Mouse (Mus musculus) limb, embryonic 14.5 days (tissue): ENCODE data around the gene Pbld1. TPM values are rescaled to one million over a fixed set of nuclear protein-coding genes. Genes with fewer than 3 reads are reported as not detected.

ENCODE experiments used
- ATAC-seq: fragments of 200-750 bp; cut with Nextera tagmentation; 2 replicates; pipeline ENCODE4 v1.8.0; 2017; ENCODE audit warnings: low read depth, moderate number of reproducible peaks, moderate TSS enrichment; ENCODE audit not compliant: low FRiP score
- DNase-seq: peaks from one replicate; pipeline ENCODE4 v3.0.0-alpha.2; 2015; ENCODE audit warnings: low spot score
- H3K27ac ChIP-seq: fragments of 300-500 bp; sonication (generic); replicated peaks from 2 replicates; pipeline ENCODE4 v1.5.1; 2014; ENCODE audit warnings: low read depth, mild to moderate bottlenecking, low read length, moderate library complexity, mixed read lengths
- H3K27me3 ChIP-seq: fragments of 300-500 bp; sonication (generic); 2 replicates; pipeline ENCODE4 v1.6.1; 2014; ENCODE audit warnings: low read length, mixed read lengths; ENCODE audit not compliant: control insufficient read depth, insufficient read depth
- H3K36me3 ChIP-seq: fragments of 300-500 bp; sonication (generic); 2 replicates; pipeline ENCODE4 v1.6.1; 2014; ENCODE audit warnings: mild to moderate bottlenecking, low read length, moderate library complexity, mixed read lengths; ENCODE audit not compliant: control insufficient read depth, insufficient read depth
- H3K4me1 ChIP-seq: fragments of 300-500 bp; sonication (generic); 2 replicates; pipeline ENCODE4 v1.6.1; 2014; ENCODE audit warnings: antibody characterized with exemption, low read length, mixed read lengths; ENCODE audit not compliant: control insufficient read depth, insufficient read depth
- H3K4me2 ChIP-seq: fragments of 300-500 bp; sonication (generic); replicated peaks from 2 replicates; pipeline ENCODE4 v1.6.1; 2014; ENCODE audit warnings: low read depth, mild to moderate bottlenecking, low read length, moderate library complexity; ENCODE audit not compliant: severe bottlenecking
- H3K4me3 ChIP-seq: fragments of 300-500 bp; sonication (generic); replicated peaks from 2 replicates; pipeline ENCODE4 v1.5.1; 2014; ENCODE audit warnings: low read length
- H3K9ac ChIP-seq: fragments of 300-500 bp; sonication (generic); 2 replicates; pipeline ENCODE4 v1.6.1; 2014; ENCODE audit warnings: mild to moderate bottlenecking, low read depth, low read length, moderate library complexity; ENCODE audit not compliant: severe bottlenecking
- H3K9me3 ChIP-seq: fragments of 300-500 bp; sonication (generic); 2 replicates; pipeline ENCODE4 v1.6.1; 2016; ENCODE audit warnings: low read length; ENCODE audit not compliant: control insufficient read depth
- POLR2A ChIP-seq: fragments of 200-500 bp; IDR thresholded peaks from 2 replicates; pipeline ENCODE4 v1.8.0; 2012; ENCODE audit warnings: inconsistent platforms, mild to moderate bottlenecking, moderate library complexity, borderline replicate concordance; ENCODE audit not compliant: insufficient read depth, insufficient read length; ENCODE audit errors: extremely low read depth
- WGBS: fragments of 180-500 bp; shearing (Covaris S2); extraction: QIAGEN DNeasy Blood & Tissue Kit; methylation state at CpG from one replicate; pipeline ENCODE4 v1.1.7; 2014; 5-methylcytosine and 5-hydroxymethylcytosine counted together
- polyA plus RNA-seq, 2 experiments: library from polyadenylated mRNA; depleted of rRNA in 1 of 2; stranded (reverse) in 1 of 2; unstranded in 1 of 2; fragments of >200 nt; fragmentation: Nextera tagmentation in 1 of 2; extraction: Ambion mirVana in 1 of 2; gene quantifications; 2 replicates each; pipeline versions ENCODE4 v1.2.1 to v1.2.3; 2012 to 2014

Gene Pbld1
- polyA plus RNA-seq, 2 experiments, result 0.23 to 0.78 TPM

DNA sequence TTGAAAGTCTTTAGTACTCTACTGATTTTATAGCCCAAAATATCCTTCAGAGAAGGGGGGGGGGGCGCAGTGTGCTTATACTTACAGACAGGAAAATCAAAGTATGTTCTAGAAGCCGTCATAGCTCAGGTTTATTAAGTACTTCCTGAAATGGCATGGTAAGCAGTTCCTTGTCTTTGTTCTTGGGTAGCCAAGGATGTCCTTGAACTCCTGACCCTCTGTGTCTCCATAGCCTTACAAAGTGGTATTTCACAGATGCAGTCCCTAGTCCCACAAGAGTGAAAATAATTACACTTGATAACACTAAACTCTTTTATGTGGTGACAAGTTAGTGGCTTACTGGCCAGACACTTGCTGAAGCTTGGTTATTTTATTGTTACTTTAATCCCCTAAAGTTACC is 34.9 kb upstream of the Pbld1 start:
- no peak for DNase-seq
- H3K36me3 ChIP-seq, result no peaks in the 10 kb centered on the region
- H3K4me1 ChIP-seq, result peaks cover 23% of the 10 kb centered on the region
- no peaks in the 10 kb centered on the region for H3K27me3 ChIP-seq
- TF ChIP-seq POLR2A, result no peak
- H3K9me3 ChIP-seq, result no peaks in the 10 kb centered on the region
- peak overlapping the region; percentile 100 for H3K27ac ChIP-seq
- WGBS, result 30% methylated on average over 2 of the region's 2 CpGs
- peak overlapping the region; percentile 100; the same call in 1 of the 2 replicates for H3K9ac ChIP-seq
- peak overlapping the region; percentile 94 for H3K4me3 ChIP-seq
- ATAC-seq, result no peak
- H3K4me2 ChIP-seq, result peak overlapping the region; percentile 67

DNA sequence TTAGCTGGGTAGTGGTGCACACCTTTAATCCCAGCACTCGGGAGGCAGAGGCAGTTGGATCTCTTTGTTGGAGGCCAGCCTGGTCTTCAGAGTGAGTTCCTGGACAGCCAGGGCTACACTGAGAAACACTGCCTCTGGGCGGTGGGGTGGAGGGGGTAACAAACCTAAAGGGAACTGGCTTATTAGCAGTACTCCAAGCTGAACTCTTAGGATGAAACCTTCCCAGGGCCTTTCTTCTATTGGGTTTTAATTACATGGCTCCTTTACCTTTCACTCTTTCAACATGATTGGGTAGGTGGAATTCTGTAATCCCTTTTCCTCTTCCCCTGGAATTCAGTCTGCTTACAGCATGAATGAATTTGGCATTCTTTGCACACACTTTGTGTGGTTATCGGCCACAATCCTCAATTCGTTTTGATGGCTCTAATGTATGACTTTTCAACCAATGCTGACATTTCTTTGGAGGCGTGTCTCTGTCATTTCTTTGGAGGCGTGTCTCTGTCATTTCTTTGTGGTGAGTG is 34.4 kb upstream of the Pbld1 start:
- peak overlapping the region; percentile 67; the same call in 1 of the 2 replicates for H3K4me2 ChIP-seq
- no peak overlapping the region for H3K4me3 ChIP-seq
- 47% methylated on average over 6 of the region's 6 CpGs for WGBS
- H3K27ac ChIP-seq, result peak overlapping the region; percentile 100
- no peak for TF ChIP-seq POLR2A
- H3K9me3 ChIP-seq, result no peaks in the 10 kb centered on the region
- H3K4me1 ChIP-seq, result peaks cover 23% of the 10 kb centered on the region
- H3K9ac ChIP-seq, result no peak overlapping the region
- DNase-seq (peak; percentile 5), ATAC-seq (no peak)
- H3K36me3 ChIP-seq, result no peaks in the 10 kb centered on the region
- no peaks in the 10 kb centered on the region for H3K27me3 ChIP-seq

DNA sequence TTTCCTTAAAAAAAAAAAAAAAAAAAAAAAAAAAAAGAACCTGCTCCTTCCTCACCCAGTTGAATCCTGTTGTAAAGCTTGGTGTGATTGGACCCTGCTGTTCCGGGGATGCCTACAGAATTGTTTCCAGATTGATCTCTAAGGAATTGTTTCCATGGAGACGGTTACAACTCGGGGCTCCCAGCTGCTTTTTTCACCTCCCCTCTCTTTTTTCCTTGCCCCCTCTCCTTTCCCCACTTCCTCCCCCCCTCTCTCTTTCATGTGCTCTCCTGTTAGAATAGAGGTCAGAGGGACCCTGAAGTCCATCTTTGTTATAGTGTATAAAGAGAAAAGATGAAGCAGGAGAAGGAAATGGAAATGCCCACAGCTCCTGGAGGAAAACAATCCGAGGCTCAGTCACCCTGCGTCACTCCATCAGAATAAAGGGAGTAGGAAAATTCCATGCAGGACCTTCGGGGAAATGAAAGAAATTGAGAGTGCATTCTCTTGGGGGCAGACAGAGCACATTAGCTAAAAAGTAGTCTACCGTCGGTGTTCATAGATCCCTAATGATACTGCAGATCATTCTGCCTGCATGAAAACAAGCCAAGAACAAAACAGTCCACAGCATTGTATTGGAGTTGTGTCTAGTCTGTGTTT is 33.7 kb upstream of the Pbld1 start:
- no peak for TF ChIP-seq POLR2A
- Histone ChIP-seq H3K9me3 (no peaks in the 10 kb centered on the region), H3K36me3 (no peaks in the 10 kb centered on the region), H3K27ac (no peak overlapping the region), H3K9ac (no peak overlapping the region), H3K4me3 (no peak overlapping the region), H3K27me3 (no peaks in the 10 kb centered on the region), H3K4me2 (no peak overlapping the region), H3K4me1 (peaks cover 20% of the 10 kb centered on the region)
- ATAC-seq (no peak), DNase-seq (peak; percentile 54)
- WGBS, result 25% methylated on average over 8 of the region's 8 CpGs

DNA sequence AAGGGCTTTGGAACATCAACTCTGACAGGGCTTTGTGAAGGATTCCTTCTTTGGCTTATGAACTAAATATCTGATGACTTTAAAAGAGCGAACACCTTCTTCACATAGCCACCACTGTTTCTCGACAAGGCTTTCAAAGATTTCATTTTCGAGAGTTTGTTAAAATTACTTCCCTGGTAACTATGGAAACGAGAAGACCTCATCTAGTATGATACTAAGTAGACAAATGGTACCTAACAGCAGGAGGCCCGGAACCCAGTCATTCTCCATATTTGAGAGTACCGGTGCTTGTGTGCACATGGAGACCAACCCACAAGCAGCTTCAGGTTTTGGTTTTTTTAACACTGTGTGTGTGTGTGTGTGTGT is 33.2 kb upstream of the Pbld1 start:
- Histone ChIP-seq H3K27me3 (no peaks in the 10 kb centered on the region), H3K4me3 (no peak overlapping the region), H3K9ac (no peak overlapping the region), H3K27ac (no peak overlapping the region), H3K4me2 (no peak overlapping the region), H3K9me3 (no peaks in the 10 kb centered on the region), H3K4me1 (peaks cover 15% of the 10 kb centered on the region), H3K36me3 (no peaks in the 10 kb centered on the region)
- ATAC-seq, result no peak
- no peak for TF ChIP-seq POLR2A
- DNase-seq, result no peak
- WGBS, result 87% methylated on average over 6 of the region's 6 CpGs

DNA sequence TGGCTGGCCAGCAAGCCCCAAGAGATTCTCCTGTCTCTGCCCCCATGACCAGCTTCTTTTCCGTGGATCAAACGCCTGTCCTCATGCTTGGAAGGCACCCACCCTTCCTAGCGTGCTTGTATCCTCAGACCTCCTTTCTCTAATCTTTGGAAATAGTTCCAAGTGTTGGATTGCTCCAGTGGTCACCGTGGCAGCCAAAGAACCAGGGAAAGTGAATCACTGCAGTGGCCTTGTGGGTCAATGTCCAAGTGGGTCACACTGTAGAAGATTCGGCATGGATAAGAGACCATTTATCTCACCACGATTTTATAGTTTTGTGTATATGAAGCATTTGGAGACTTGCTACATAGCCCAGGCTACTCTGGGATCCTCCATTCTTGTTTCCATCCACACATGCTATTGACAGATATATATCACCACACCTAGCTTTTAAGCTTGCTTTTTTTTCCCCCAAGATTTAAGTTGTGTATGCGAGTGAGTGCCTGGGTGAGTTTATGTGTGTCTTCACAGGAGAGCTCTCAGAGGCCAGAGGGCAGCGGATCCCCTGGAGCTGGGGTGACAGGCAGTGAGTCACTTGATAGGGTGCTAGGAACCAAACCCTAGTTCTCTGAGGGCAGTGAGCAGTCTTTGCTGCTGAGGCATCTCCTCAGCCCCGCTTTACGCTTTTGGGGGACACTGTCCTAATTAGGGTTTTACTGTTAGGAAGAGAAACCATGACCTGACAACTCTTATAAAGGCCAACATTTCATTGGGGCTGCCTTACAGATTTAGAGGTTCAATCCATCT is 32.4 kb upstream of the Pbld1 start:
- H3K9ac ChIP-seq, result no peak overlapping the region
- peaks cover 11% of the 10 kb centered on the region for H3K4me1 ChIP-seq
- no peaks in the 10 kb centered on the region for H3K9me3 ChIP-seq
- WGBS, result 92% methylated on average over 10 of the region's 10 CpGs
- DNase-seq, result no peak
- ATAC-seq, result no peak
- no peak overlapping the region for H3K27ac ChIP-seq
- H3K36me3 ChIP-seq, result no peaks in the 10 kb centered on the region
- no peak for TF ChIP-seq POLR2A
- H3K4me3 ChIP-seq, result no peak overlapping the region
- no peak overlapping the region for H3K4me2 ChIP-seq
- H3K27me3 ChIP-seq, result no peaks in the 10 kb centered on the region
